Mouse (Mus musculus) lung, postnatal 0 days (tissue): ENCODE results near the gene Ppp2r2d. TPM values are rescaled to one million over a fixed set of nuclear protein-coding genes. Genes with fewer than 3 reads are reported as not detected.

ENCODE experiments used
- ATAC-seq: fragments of 200-750 bp; cut with Nextera tagmentation; 2 replicates; pipeline ENCODE4 v1.8.0; 2017; ENCODE audit warnings: moderate library complexity
- DNase-seq: peaks from one replicate; pipeline ENCODE4 v3.0.0-alpha.2; 2016; ENCODE audit warnings: low spot score
- H3K27ac ChIP-seq: fragments of 300-500 bp; sonication (generic); 2 replicates; pipeline ENCODE4 v1.5.1; 2014; ENCODE audit warnings: antibody characterized with exemption, mild to moderate bottlenecking, low read length, mixed read lengths
- H3K27me3 ChIP-seq: fragments of 300-500 bp; sonication (generic); replicated peaks from 2 replicates; pipeline ENCODE4 v1.6.1; 2014; ENCODE audit warnings: low read length, mixed read lengths; ENCODE audit not compliant: insufficient read depth
- H3K36me3 ChIP-seq: fragments of 300-500 bp; sonication (generic); 2 replicates; pipeline ENCODE4 v1.6.1; 2014; ENCODE audit warnings: low read length, mixed read lengths; ENCODE audit not compliant: insufficient read depth
- H3K4me1 ChIP-seq: fragments of 300-500 bp; sonication (generic); 2 replicates; pipeline ENCODE4 v1.6.1; 2014; ENCODE audit warnings: antibody characterized with exemption, low read depth, low read length, mixed read lengths; ENCODE audit not compliant: insufficient read depth
- H3K4me2 ChIP-seq: fragments of 300-500 bp; sonication (generic); replicated peaks from 2 replicates; pipeline ENCODE4 v1.6.1; 2014; ENCODE audit warnings: low read depth, mild to moderate bottlenecking, low read length, moderate library complexity, mixed read lengths
- H3K4me3 ChIP-seq: fragments of 300-500 bp; sonication (generic); 2 replicates; pipeline ENCODE4 v1.5.1; 2014; ENCODE audit warnings: low read depth, low read length
- H3K9ac ChIP-seq: fragments of 300-500 bp; sonication (generic); replicated peaks from 2 replicates; pipeline ENCODE4 v1.6.1; 2014; ENCODE audit warnings: low read depth, mild to moderate bottlenecking
- H3K9me3 ChIP-seq: fragments of 300-500 bp; sonication (generic); 2 replicates; pipeline ENCODE4 v1.6.1; 2016; ENCODE audit warnings: low read length, mixed read lengths
- CTCF ChIP-seq: IDR thresholded peaks from 2 replicates; pipeline ENCODE4 v1.5.1; 2016; ENCODE audit warnings: antibody characterized with exemption, mild to moderate bottlenecking
- EP300 ChIP-seq: IDR thresholded peaks from 2 replicates; pipeline ENCODE4 v1.6.1; 2016; ENCODE audit warnings: antibody characterized with exemption, mild to moderate bottlenecking, control low read depth
- WGBS: fragments of 180-500 bp; shearing (Covaris S2); extraction: QIAGEN DNeasy Blood & Tissue Kit; methylation state at CpG from one replicate; pipeline ENCODE4 v1.1.7; 2014; 5-methylcytosine and 5-hydroxymethylcytosine counted together
- polyA plus RNA-seq: library from polyadenylated mRNA; unstranded; fragments of >200 nt; fragmentation: Nextera tagmentation; extraction: Ambion mirVana; gene quantifications from 2 replicates; pipeline ENCODE4 v1.2.1, GENCODE M21; 2015

The Ppp2r2d gene
- polyA plus RNA-seq, 1 experiment from 2014 or later = 29.5 TPM

GRCm38 (mm10) chr7:138898743-138899142, 52.9 kb downstream of the Ppp2r2d start:
- Histone ChIP-seq H3K36me3 (peaks cover 19% of the 10 kb centered on the region; the same call in 1 of the 2 replicates), H3K4me1 (no peaks in the 10 kb centered on the region), H3K27me3 (no peaks in the 10 kb centered on the region), H3K27ac (no peak overlapping the region), H3K9ac (no peak overlapping the region), H3K4me2 (no peak overlapping the region), H3K4me3 (no peak overlapping the region), H3K9me3 (no peaks in the 10 kb centered on the region)
- DNase-seq (no peak), ATAC-seq (no peak)
- TF ChIP-seq EP300 (no peak), CTCF (no peak)
- WGBS = 75% methylated on average over 4 of the region's 4 CpGs

GRCm38 (mm10) chr7:138903886-138904435, 58.1 kb downstream of the Ppp2r2d start:
- Histone ChIP-seq H3K9me3 (no peaks in the 10 kb centered on the region), H3K4me3 (no peak overlapping the region), H3K27me3 (no peaks in the 10 kb centered on the region), H3K4me1 (peaks cover 19% of the 10 kb centered on the region; the same call in 1 of the 2 replicates), H3K9ac (no peak overlapping the region), H3K4me2 (no peak overlapping the region), H3K27ac (no peak overlapping the region), H3K36me3 (no peaks in the 10 kb centered on the region)
- WGBS = 42% methylated on average over 7 of the region's 7 CpGs
- no peak for DNase-seq
- TF ChIP-seq EP300 = no peak
- no peak for TF ChIP-seq CTCF
- no peak for ATAC-seq

- H3K4me3 ChIP-seq = peak overlapping the region; percentile 86
- ATAC-seq = peak; percentile 8; the same call in 1 of the 2 replicates
- TF ChIP-seq EP300 = peak; percentile 49
- no peak for TF ChIP-seq CTCF
- H3K4me2 ChIP-seq = peak overlapping the region; percentile 91
- peaks cover 26% of the 10 kb centered on the region for H3K4me1 ChIP-seq
- peak overlapping the region; percentile 92 for H3K27ac ChIP-seq
- H3K9me3 ChIP-seq = no peaks in the 10 kb centered on the region
- peak overlapping the region; percentile 4; the same call in 1 of the 2 replicates for H3K9ac ChIP-seq
- H3K27me3 ChIP-seq = no peaks in the 10 kb centered on the region
- DNase-seq = peak; percentile 46
- 29% methylated on average over 1 of the region's 1 CpGs for WGBS
- H3K36me3 ChIP-seq = no peaks in the 10 kb centered on the region
Observed at GRCm38 (mm10) chr7:138906441-138906840, 60.6 kb downstream of the Ppp2r2d start.

- peak; percentile 86 for DNase-seq
- no peaks in the 10 kb centered on the region for H3K36me3 ChIP-seq
- H3K4me2 ChIP-seq = peak overlapping the region; percentile 91
- peak; percentile 47 for ATAC-seq
- TF ChIP-seq CTCF (no peak), EP300 (no peak; the same call in 1 of the 2 replicates)
- no peaks in the 10 kb centered on the region for H3K27me3 ChIP-seq
- H3K4me1 ChIP-seq = peaks cover 26% of the 10 kb centered on the region
- H3K9me3 ChIP-seq = no peaks in the 10 kb centered on the region
- 6% methylated on average over 7 of the region's 7 CpGs for WGBS
- peak overlapping the region; percentile 86 for H3K4me3 ChIP-seq
- peak overlapping the region; percentile 4; the same call in 1 of the 2 replicates for H3K9ac ChIP-seq
- H3K27ac ChIP-seq = peak overlapping the region; percentile 92
Observed at GRCm38 (mm10) chr7:138907043-138907442, 61.2 kb downstream of the Ppp2r2d start.

GRCm38 (mm10) chr7:138907976-138908375, 62.1 kb downstream of the Ppp2r2d start:
- no peaks in the 10 kb centered on the region for H3K36me3 ChIP-seq
- H3K9me3 ChIP-seq = no peaks in the 10 kb centered on the region
- no peaks in the 10 kb centered on the region for H3K27me3 ChIP-seq
- H3K9ac ChIP-seq = peak overlapping the region; percentile 90
- ATAC-seq (no peak), DNase-seq (no peak)
- H3K4me1 ChIP-seq = peaks cover 26% of the 10 kb centered on the region
- 78% methylated on average over 5 of the region's 5 CpGs for WGBS
- peak overlapping the region; percentile 92 for H3K27ac ChIP-seq
- H3K4me2 ChIP-seq = peak overlapping the region; percentile 91
- TF ChIP-seq EP300 (no peak), CTCF (no peak)
- H3K4me3 ChIP-seq = peak overlapping the region; percentile 86

- H3K27ac ChIP-seq = peak overlapping the region; percentile 92
- no peaks in the 10 kb centered on the region for H3K36me3 ChIP-seq
- no peaks in the 10 kb centered on the region for H3K9me3 ChIP-seq
- TF ChIP-seq CTCF (no peak), EP300 (no peak)
- DNase-seq (peak; percentile 52), ATAC-seq (no peak)
- H3K4me2 ChIP-seq = peak overlapping the region; percentile 91
- peaks cover 26% of the 10 kb centered on the region for H3K4me1 ChIP-seq
- 6% methylated on average over 10 of the region's 10 CpGs for WGBS
- peak overlapping the region; percentile 86 for H3K4me3 ChIP-seq
- no peaks in the 10 kb centered on the region for H3K27me3 ChIP-seq
- peak overlapping the region; percentile 90 for H3K9ac ChIP-seq
Observed at GRCm38 (mm10) chr7:138908768-138909276, 62.9 kb downstream of the Ppp2r2d start.
